Mouse (Mus musculus) cerebellum, adult 2 months (tissue): ENCODE measurements at regions not wholly inside any gene's neighbourhood (a gene's known extent, or its start where the extent isn't known, plus 50 kb on each side); places are given as distances from the start of the nearest gene placed in this dataset.

Experiments
- CTCF ChIP-seq: fragments of 200-500 bp; IDR thresholded peaks from 2 replicates; pipeline ENCODE4 v1.5.1; 2011; ENCODE audit warnings: low read depth, mild to moderate bottlenecking, control low read depth, low read length, moderate library complexity, borderline replicate concordance; ENCODE audit not compliant: insufficient read depth
- POLR2A ChIP-seq: fragments of 200-500 bp; IDR thresholded peaks from 2 replicates; pipeline ENCODE4 v1.6.1; 2011; ENCODE audit warnings: low read length, control low read depth, borderline replicate concordance; ENCODE audit not compliant: insufficient read depth

GRCm38 (mm10) chr12:15137039-15137438 is 679.7 kb downstream of the Trib2 start:
- TF ChIP-seq POLR2A (no peak), CTCF (no peak)
